Mouse (Mus musculus): ENCODE data around the gene Tchp.

DNA sequence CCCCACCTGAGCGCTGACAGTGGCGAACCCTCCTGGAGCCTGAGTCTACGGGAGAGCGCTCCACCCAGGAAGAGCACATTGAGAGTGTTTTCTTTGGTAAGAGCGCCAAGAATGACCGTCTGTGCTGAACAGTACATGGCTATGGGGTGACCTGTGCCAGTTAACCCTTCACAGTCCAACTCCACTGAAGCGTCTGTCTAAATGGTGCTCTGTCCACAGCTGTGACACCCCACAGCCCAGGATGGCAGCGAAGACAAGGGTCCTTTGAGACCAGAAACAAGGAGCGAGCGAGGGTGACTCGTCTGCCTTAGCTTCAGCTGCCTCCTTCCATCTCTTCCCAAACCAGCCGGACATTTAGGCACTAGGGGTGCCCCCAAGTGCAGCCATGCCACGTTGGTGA, 18.9 kb upstream of the Tchp start:
- TF ChIP-seq CTCF (IDR thresholded peaks at IDR 0.05; ENCODE audit: control insufficient read depth, insufficient read depth, insufficient replicate concordance, low read depth, low read length) = no peak
- no peak for TF ChIP-seq POLR2A (IDR thresholded peaks at IDR 0.05; ENCODE audit: control insufficient read depth, low read depth, low read length)

Data from testis, adult 2 months (tissue).